Mouse (Mus musculus): ENCODE data around the gene Plcb1. TPM values are rescaled to one million over a fixed set of nuclear protein-coding genes. Genes with fewer than 3 reads are reported as not detected.
A peak's percentile ranks its signal among the peaks of the same experiment; 100 is the strongest.
"Not testable (repeated sequence)": the region's sequence is repeated elsewhere in the genome, so short reads cannot be mapped to it uniquely, and the experiment has no call there.

The Plcb1 gene
- polyA plus RNA-seq, 1 experiment from 2014 or later: 16.2 TPM

- Histone ChIP-seq H3K4me1 (no peaks in the 10 kb centered on the region), H3K36me3 (no peaks in the 10 kb centered on the region), H3K9ac (no peak overlapping the region), H3K9me3 (no peaks in the 10 kb centered on the region), H3K27me3 (no peaks in the 10 kb centered on the region), H3K27ac (no peak overlapping the region), H3K4me3 (no peak overlapping the region), H3K4me2 (no peak overlapping the region)
- no peak for ATAC-seq (ENCODE audit: borderline replicate concordance, extremely low read depth, low FRiP score, low TSS enrichment)
- 77% methylated on average over 5 of the region's 5 CpGs for WGBS
These were observed 577.1 kb downstream of the Plcb1 start for GRCm38 (mm10) chr2:135362948-135363347.

GRCm38 (mm10) chr2:135370259-135370835, 584.5 kb downstream of the Plcb1 start:
- no peak overlapping the region for H3K9ac ChIP-seq
- no peak overlapping the region for H3K4me3 ChIP-seq
- no peaks in the 10 kb centered on the region for H3K4me1 ChIP-seq
- H3K9me3 ChIP-seq: no peaks in the 10 kb centered on the region
- 43% methylated on average over 10 of the region's 10 CpGs for WGBS
- no peak overlapping the region for H3K4me2 ChIP-seq
- H3K36me3 ChIP-seq: no peaks in the 10 kb centered on the region
- no peaks in the 10 kb centered on the region for H3K27me3 ChIP-seq
- ATAC-seq (ENCODE audit: borderline replicate concordance, extremely low read depth, low FRiP score, low TSS enrichment): no peak
- H3K27ac ChIP-seq: no peak overlapping the region

GRCm38 (mm10) chr2:135380796-135381195, 594.9 kb downstream of the Plcb1 start:
- H3K4me1 ChIP-seq; H3K36me3 ChIP-seq; H3K4me3 ChIP-seq; H3K9me3 ChIP-seq; H3K4me2 ChIP-seq; H3K9ac ChIP-seq; ATAC-seq (ENCODE audit: borderline replicate concordance, extremely low read depth, low FRiP score, low TSS enrichment); H3K27me3 ChIP-seq; H3K27ac ChIP-seq: not testable (repeated sequence)
- WGBS: 40% methylated on average over 7 of the region's 7 CpGs

DNA sequence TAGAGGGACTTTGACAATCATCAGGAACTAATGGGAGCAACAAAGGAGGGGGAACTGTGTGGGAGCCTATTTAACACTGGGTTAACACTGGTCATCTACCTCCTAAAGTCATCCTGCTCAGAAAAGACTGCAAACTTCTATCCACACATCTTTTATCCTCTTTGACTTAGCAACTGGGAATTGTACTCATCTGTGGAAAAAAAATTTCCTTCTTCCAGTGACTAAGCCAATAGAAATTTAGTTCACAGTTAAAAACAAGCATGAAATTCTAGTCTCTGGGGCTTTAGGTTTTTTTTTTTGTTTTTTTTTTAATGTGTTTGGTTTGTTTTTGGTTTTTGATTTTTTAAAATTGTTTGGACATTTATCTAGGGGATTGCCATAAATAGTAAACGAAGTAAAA, 595.5 kb downstream of the Plcb1 start:
- Histone ChIP-seq H3K4me2 (no peak overlapping the region), H3K4me1 (peaks cover 6% of the 10 kb centered on the region; the same call in 1 of the 2 replicates), H3K27me3 (no peaks in the 10 kb centered on the region), H3K36me3 (no peaks in the 10 kb centered on the region), H3K4me3 (no peak overlapping the region), H3K9ac (no peak overlapping the region), H3K27ac (no peak overlapping the region), H3K9me3 (no peaks in the 10 kb centered on the region)
- ATAC-seq (ENCODE audit: borderline replicate concordance, extremely low read depth, low FRiP score, low TSS enrichment): no peak
- WGBS: 89% methylated on average over 1 of the region's 1 CpGs

GRCm38 (mm10) chr2:135387990-135388389, 602.1 kb downstream of the Plcb1 start:
- no peaks in the 10 kb centered on the region for H3K36me3 ChIP-seq
- H3K4me2 ChIP-seq: no peak overlapping the region
- no peaks in the 10 kb centered on the region for H3K27me3 ChIP-seq
- no peak overlapping the region for H3K27ac ChIP-seq
- H3K4me1 ChIP-seq: no peaks in the 10 kb centered on the region
- 61% methylated on average over 9 of the region's 9 CpGs for WGBS
- no peak overlapping the region for H3K9ac ChIP-seq
- H3K4me3 ChIP-seq: no peak overlapping the region
- ATAC-seq (ENCODE audit: borderline replicate concordance, extremely low read depth, low FRiP score, low TSS enrichment): no peak
- no peaks in the 10 kb centered on the region for H3K9me3 ChIP-seq

DNA sequence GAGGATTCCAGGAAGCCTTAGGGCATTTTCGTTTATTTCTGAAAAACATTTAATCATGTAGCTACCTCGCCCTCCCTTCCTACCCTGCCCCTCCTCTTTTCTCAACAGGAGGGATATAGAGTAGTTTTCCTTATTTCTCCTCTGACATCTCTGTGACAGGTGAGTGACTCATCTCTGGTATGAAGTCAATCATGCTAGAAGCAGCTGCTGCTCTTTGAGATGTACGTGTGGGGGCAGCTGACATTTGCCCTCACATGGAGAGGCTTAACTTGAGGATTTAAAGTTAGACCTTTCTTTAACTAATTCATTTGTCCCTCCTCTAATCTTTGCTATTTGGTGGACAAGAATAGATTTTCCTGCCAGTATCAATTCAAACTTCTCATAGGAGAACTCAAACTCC, 608.8 kb downstream of the Plcb1 start:
- no peak overlapping the region for H3K4me2 ChIP-seq
- no peak overlapping the region for H3K9ac ChIP-seq

DNA sequence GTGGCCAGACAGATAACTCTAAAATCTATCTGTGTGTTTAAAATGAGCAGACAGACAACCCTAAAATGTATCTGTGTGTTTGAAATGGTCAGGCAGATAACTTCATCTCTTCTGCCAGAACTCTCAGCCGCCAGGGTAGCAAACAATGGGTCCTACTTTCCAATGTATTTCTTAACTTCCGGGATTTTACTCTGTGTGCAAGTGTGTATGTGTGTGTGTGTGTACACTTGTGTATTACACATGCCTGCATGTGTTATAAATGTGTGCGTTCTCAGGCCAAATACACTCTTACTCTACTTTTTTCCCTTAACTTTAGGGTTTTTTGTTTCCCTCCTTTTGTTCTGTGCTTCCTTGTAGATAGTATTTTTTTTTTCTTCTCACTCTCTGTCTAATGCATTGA, 610.5 kb downstream of the Plcb1 start:
- Histone ChIP-seq H3K4me1 (0 out of 2 replicates have a peak, but pooled peaks cover 6% of the 10 kb centered on the region), H3K27me3 (no peaks in the 10 kb centered on the region), H3K9me3 (no peaks in the 10 kb centered on the region), H3K27ac (no peak overlapping the region), H3K9ac (no peak overlapping the region), H3K4me2 (no peak overlapping the region), H3K4me3 (no peak overlapping the region), H3K36me3 (no peaks in the 10 kb centered on the region)
- ATAC-seq (ENCODE audit: borderline replicate concordance, extremely low read depth, low FRiP score, low TSS enrichment): no peak
- WGBS: 38% methylated on average over 3 of the region's 3 CpGs

More for the DNA sequence above, 608.8 kb downstream of the Plcb1 start:
- Histone ChIP-seq H3K4me3 (no peak overlapping the region), H3K4me1 (0 out of 2 replicates have a peak, but pooled peaks cover 6% of the 10 kb centered on the region), H3K27ac (no peak overlapping the region), H3K27me3 (no peaks in the 10 kb centered on the region), H3K36me3 (no peaks in the 10 kb centered on the region), H3K9me3 (no peaks in the 10 kb centered on the region)
- 72% methylated on average over 3 of the region's 3 CpGs for WGBS
- no peak for ATAC-seq (ENCODE audit: borderline replicate concordance, extremely low read depth, low FRiP score, low TSS enrichment)

- H3K27ac ChIP-seq: peak overlapping the region; percentile 59
- no peak overlapping the region for H3K4me3 ChIP-seq
- H3K36me3 ChIP-seq: no peaks in the 10 kb centered on the region
- 35% methylated on average over 2 of the region's 2 CpGs for WGBS
- ATAC-seq (ENCODE audit: borderline replicate concordance, extremely low read depth, low FRiP score, low TSS enrichment): peak; percentile 86
- H3K4me1 ChIP-seq: 0 out of 2 replicates have a peak, but pooled peaks cover 6% of the 10 kb centered on the region
- H3K4me2 ChIP-seq: no peak overlapping the region
- no peak overlapping the region for H3K9ac ChIP-seq
- no peaks in the 10 kb centered on the region for H3K27me3 ChIP-seq
- no peaks in the 10 kb centered on the region for H3K9me3 ChIP-seq
These were observed 612.1 kb downstream of the Plcb1 start for GRCm38 (mm10) chr2:135397970-135398369.

- H3K4me2 ChIP-seq: no peak overlapping the region
- no peak for ATAC-seq (ENCODE audit: borderline replicate concordance, extremely low read depth, low FRiP score, low TSS enrichment)
These were observed 613.9 kb downstream of the Plcb1 start for GRCm38 (mm10) chr2:135399760-135400159.

DNA sequence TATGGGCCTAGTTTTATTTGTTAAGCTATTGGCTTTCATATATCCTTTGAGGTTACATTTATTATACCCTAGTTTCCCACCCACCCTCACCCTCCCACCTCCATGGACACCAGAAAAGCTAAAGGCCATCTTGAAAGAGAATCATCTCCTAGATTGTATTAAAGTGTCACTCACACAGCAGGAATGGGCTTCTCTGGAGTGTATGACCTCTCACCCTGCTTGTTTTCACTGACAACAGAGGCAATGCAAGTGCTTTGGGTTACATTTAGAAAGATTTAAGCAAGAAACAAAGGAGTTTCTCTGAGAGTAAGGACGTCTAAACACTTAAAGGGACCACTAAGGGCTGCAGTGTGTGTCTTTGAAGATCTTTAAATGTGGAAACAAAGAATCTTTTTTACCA, 617.0 kb downstream of the Plcb1 start:
- 62% methylated on average over 1 of the region's 1 CpGs for WGBS
- no peaks in the 10 kb centered on the region for H3K36me3 ChIP-seq
- ATAC-seq (ENCODE audit: borderline replicate concordance, extremely low read depth, low FRiP score, low TSS enrichment): no peak
- no peak overlapping the region for H3K9ac ChIP-seq
- 0 out of 2 replicates have a peak, but pooled peaks cover 4% of the 10 kb centered on the region for H3K4me1 ChIP-seq
- H3K9me3 ChIP-seq: no peaks in the 10 kb centered on the region
- no peaks in the 10 kb centered on the region for H3K27me3 ChIP-seq
- H3K4me2 ChIP-seq: no peak overlapping the region
- no peak overlapping the region for H3K4me3 ChIP-seq
- H3K27ac ChIP-seq: no peak overlapping the region

More at GRCm38 (mm10) chr2:135399760-135400159, 613.9 kb downstream of the Plcb1 start:
- H3K9ac ChIP-seq: no peak overlapping the region
- no peaks in the 10 kb centered on the region for H3K36me3 ChIP-seq
- no peak overlapping the region for H3K27ac ChIP-seq
- H3K27me3 ChIP-seq: no peaks in the 10 kb centered on the region
- H3K4me1 ChIP-seq: 0 out of 2 replicates have a peak, but pooled peaks cover 6% of the 10 kb centered on the region
- 84% methylated on average over 6 of the region's 6 CpGs for WGBS
- no peaks in the 10 kb centered on the region for H3K9me3 ChIP-seq
- H3K4me3 ChIP-seq: no peak overlapping the region

GRCm38 (mm10) chr2:135403344-135403743, 617.5 kb downstream of the Plcb1 start:
- 79% methylated on average over 6 of the region's 6 CpGs for WGBS
- no peaks in the 10 kb centered on the region for H3K36me3 ChIP-seq
- no peak overlapping the region for H3K4me2 ChIP-seq
- no peaks in the 10 kb centered on the region for H3K4me1 ChIP-seq
- no peak overlapping the region for H3K27ac ChIP-seq
- ATAC-seq (ENCODE audit: borderline replicate concordance, extremely low read depth, low FRiP score, low TSS enrichment): no peak
- H3K9ac ChIP-seq: no peak overlapping the region
- no peaks in the 10 kb centered on the region for H3K27me3 ChIP-seq
- H3K9me3 ChIP-seq: no peaks in the 10 kb centered on the region
- H3K4me3 ChIP-seq: no peak overlapping the region

DNA sequence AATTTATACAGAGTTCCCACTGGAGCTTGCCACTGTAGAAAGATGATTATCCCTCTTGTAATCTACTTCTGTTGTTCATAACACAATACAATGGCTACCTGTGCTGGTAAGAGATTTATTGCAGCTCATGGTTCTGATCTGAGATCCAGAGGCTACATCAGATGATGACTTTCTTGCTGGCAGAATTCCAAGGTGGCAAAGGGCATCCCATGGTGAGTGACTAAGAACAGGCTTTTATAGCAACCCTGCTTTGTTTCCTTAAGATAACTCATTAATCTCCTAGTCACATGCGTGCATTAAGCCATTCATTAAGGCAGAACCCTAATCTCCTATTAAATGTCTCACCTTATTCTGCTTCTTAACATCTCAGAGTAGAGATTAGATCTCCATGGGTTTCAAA, 618.2 kb downstream of the Plcb1 start:
- H3K36me3 ChIP-seq: no peaks in the 10 kb centered on the region
- no peaks in the 10 kb centered on the region for H3K4me1 ChIP-seq
- no peaks in the 10 kb centered on the region for H3K9me3 ChIP-seq
- ATAC-seq (ENCODE audit: borderline replicate concordance, extremely low read depth, low FRiP score, low TSS enrichment): no peak
- H3K9ac ChIP-seq: no peak overlapping the region
- no peak overlapping the region for H3K4me3 ChIP-seq
- no peak overlapping the region for H3K27ac ChIP-seq
- H3K4me2 ChIP-seq: no peak overlapping the region
- 65% methylated on average over 1 of the region's 1 CpGs for WGBS
- no peaks in the 10 kb centered on the region for H3K27me3 ChIP-seq

All from lung, embryonic 15.5 days (tissue).